Mouse (Mus musculus) lung, postnatal 25 days (tissue): ENCODE results near the gene Syt12.
"Not testable (repeated sequence)": the region's sequence is repeated elsewhere in the genome, so short reads cannot be mapped to it uniquely, and the experiment has no call there.

ENCODE experiments used
- DNase-seq: peaks from one replicate; pipeline ENCODE4 v3.0.0; 2022; ENCODE audit warnings: low spot score

Syt12 gene

DNA sequence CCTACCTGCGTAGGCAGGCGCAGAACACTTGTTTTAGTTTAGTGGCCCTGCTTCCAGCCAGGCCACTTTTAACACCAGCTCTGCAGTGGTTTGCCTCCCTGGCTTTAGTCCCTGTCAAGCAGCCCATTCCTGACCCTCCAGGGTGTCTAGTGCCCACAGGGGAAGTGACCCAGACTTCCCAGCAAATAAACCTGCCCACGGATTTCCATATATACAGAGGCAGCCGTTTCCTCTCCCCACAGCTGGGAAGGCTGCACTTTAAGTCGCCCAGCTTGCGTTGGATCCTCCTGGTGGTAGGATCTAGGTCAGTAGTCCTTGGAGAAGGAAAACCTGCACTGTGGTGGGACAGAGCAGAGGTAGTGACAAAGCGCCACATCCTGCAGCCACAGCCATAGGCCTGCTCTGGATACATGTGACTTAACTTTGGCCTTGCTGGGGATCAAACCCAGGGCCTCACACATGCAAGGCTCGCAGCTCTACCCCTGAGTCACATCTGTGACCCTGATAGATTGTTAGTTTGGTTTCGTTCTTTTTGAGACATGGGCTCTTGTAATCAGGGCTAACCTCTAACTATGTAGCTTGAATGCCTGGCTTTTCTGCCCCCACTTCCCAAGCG is 13.9 kb upstream of the Syt12 start:
- no peak for DNase-seq

DNA sequence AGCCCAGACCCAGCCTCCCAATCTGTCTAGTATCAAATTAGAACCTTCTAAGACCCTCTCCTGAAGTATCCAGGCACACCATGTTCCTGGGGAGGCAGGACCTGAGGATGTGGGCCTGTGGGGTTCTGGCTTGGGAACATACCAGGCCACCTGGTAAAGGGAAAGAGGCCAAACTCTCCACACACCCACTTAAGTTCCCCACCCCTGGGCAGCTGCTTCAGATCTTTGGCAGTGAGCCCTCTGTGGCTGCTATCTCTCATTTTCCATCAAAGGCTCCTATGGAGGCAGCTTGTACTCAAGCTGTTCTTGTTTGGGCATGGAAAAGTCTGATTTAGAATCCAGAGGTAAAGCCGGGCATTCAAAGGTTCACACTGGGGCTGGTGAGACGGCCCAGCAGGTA is 10.6 kb upstream of the Syt12 start:
- DNase-seq: peak; percentile 60

DNA sequence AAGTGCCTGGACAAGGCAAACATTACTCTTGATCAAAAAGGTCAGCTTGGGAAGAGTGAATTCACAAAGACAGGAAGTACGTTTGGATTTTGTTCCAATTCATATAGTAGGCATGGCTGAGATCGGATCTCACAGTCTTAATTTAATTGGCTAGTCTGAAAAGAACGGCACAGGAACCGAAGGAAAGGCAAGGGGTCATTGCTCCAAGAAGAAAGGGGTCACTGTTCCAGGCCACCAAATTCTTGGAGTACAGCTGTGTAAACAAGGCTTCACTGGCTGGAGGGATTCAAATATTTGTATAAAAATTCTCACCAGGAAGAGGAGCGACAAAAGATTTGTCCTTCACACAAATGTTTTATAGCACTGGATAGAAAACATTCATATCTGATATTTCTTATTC is 7.8 kb upstream of the Syt12 start:
- no peak for DNase-seq

DNA sequence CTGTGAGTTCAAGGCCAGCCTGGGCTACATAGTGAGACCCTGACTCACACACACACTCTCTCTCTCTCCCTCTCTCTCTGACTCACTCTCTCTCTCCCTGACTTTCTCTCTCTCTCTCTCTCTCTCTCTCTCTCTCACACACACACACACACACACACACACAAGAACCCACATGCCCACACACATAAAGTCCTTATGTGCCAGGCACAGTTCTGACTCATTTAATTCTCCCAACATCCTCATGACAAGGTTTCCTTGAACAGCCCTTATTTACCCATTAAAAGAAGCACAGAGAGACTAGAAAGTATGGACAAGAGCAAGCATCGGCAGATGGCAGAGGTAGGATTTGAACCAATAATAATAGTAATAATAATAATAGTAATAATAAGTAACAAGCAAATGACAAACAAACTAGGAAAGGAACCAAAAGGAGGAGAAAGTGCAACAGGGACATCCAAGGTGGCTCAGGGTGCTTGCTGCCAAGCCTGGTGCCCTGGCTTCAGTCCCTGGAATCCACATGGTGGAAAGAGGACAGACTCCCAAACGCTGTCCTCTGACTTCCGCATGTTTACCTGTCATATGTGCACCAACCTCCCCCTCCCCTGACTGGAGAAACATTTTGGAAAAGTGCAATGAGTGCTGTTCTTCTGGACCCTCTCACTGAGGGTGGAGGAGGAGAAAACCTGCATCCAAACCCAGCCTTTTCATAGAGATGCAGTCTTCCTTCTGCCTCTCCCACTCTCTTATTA is 5.0 kb upstream of the Syt12 start:
- no peak for DNase-seq

DNA sequence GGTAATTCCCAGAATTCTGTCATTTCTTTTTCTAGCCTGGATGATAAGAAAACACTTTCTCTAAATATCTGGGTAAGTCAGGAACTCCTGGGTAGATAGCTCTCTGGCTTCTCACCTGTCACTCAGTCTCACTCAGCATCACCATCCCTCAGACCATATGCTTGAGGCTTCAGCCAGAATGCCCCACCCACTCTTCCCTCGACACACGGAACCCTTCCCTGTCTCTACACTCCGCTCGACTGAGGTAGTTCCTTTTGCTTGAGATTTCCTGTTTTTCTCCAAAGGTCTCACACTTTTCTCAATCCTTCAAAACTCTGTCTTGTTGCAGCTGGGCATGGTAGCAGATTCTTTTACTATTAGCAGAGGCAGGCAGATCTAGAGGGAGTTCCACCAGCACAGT is 4.1 kb upstream of the Syt12 start:
- no peak for DNase-seq

DNA sequence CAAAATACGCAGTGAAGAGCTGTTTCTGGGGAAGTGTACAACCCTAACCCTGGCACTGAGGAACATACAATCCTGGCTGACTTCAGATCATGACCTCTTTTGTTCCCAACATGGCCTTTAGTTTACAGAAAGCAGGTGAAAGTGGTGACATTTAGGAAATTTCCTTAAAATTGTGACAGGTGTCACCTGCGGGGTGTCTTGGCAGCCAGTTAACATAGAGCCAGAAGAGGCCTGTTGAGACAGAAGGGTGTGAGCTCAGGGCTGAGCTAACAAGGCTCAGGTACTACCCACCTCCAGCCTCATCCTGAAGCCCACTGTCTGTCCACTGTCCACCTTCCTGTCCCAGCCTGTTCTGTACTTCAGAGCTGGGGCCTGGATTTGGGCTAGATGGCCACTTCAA is 2.8 kb upstream of the Syt12 start:
- DNase-seq: no peak

DNA sequence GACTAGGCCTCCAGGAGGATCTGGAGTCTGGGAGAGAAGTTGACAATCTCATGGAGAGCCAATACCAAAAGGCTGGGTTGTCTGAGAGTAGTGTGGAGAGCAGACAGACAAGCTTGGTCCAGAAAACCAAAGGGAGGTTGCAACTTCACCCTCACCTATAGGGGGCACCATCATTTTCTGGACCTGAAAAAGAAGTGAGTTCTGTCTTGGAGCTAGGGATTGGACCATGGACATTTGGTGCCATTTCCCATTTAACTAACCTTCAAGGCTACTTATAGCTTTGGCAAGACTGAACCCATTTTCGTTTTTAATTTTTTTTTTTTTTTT is 906 bp upstream of the Syt12 start:
- no peak for DNase-seq

DNA sequence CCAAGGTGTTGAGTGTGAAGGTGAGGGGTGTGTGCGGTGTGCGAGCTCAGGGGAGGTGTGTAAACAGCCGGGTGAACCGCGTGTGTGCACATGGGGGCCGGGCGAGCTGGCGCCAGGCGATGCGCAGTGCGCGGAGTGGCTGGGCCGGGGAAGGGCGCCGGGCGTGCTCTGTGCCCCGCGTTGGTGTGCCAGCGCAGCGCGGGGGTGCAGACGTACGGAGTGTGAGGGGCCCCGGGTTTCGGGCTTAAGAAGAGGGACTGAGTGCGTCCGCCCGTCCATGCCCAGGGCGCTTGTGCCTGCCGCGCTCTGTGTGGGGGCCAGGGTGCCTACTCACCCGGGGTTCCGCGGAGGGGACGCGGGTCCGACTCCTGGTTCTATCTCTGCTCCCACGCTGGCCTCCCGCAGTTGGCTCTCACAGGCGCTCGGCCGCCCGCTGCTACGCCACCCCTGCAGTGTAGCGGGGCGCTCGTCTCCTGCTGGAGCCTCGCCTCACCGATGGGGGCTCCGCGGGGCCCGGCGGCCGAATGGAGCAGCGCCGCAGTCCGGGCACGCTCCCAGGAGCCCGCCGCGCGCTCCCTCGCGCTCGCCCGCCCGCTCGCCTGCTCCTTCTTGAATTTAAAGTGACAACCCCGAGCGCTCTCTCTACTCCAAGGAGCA is 518 bp downstream of the Syt12 start:
- no peak for DNase-seq

DNA sequence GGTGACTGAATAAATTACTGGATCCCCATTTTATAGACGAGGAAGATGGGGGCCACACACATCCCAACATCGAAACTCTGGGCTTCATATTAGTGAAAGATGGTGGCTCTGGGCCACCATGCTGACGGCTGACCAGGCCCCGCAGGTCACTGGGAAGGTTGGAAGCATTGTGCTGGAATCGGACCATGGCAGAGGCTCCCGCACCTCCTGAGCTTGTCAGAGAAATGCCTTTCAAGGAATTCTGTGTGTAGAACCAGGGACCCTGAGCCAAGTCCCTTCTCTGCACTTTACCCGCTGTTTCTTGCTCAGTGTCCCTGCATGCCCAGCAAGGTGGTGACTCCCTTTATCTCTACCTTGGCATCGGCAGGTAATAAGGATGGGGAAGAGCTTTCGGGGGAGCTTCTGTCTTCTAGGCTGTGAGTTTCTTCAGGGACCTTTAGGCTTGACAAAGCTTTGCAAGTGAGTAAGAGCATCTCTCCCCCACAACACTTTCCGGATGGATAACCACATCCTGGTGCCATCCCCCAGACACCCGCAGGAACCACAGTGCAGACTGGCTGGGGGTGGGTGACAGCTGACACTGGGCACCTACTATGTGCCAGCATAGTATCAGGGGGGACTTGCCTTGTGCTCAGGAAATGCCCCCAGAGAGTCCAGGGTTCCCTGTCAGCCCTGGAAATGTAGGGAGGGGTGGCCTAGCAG is 1.9 kb downstream of the Syt12 start:
- no peak for DNase-seq

DNA sequence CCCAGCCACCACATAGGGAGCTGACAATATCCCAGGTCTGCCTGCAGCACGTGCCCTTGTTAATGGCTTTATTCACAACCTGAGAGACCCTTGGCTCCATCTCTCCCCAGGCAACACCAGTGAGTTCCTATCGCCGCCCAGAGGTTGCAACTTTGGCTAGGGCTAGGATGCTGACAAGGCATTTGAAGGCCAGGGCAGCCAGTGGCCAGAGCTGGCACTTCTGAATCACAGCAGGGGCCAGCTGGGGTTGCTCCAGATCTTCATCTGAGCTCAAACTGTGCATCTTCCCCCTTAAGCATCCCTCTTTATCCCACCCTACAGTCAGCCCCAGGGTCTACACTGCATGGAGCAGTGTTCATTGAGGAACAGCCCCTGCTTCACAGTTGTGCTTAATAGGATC is 2.5 kb downstream of the Syt12 start:
- DNase-seq: no peak

DNA sequence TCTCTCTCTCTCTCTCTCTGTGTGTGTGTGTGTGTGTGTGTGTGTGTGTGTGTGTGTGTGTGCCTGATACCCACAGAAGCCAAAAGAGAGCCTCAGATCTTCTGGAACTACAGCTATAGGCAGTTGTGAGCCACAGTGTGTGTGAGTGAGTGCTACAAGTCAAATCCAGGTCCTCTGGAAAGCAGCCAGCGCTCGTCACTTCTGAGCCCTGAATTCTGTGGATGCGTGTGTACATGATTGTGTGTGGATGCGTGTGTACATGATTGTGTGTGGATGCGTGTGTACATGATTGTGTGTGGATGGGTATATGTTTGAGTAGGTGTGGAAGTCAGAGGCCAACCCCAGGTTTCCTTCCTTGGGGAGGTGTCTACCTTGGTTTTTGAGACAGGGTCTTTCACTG is 3.7 kb downstream of the Syt12 start:
- no peak for DNase-seq

DNA sequence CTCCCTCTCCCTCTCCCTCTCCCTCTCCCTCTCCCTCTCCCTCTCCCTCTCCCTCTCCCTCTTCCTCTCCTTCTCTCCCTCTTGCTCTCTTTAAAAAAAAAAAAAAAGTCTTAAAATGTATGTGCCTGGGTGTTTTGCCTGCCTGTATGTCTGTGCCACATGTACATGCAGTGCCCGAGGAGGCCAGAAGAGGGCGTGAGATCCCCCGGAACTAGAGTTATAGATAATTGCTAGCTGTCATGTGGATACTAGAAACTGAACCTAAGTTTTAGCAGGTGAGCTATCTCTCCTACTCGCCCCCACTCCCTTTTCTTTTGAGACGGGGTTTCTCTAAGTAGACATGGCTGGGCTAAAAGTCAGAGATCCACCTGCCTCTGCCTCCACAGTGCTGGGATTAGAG is 8.9 kb downstream of the Syt12 start:
- DNase-seq: no peak

DNA sequence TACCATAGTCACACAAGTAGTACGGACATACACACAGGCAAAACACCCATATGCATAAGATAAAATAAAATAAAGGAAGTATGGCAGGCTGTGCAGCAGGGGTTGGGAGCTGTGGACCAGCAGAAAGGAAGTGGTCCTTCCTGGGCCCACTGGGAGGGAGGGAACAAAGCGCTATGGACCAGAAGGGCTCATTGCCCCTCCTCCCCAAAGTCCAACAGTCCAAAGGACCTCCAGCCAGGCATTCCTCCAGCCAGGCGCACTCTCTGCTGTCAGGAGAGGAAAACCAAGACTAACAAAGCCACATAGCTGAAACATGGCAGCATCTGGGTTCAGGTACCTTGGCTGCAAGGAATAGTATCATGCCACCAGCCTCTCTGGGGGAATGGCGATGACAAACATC is 12.6 kb downstream of the Syt12 start:
- DNase-seq: no peak

DNA sequence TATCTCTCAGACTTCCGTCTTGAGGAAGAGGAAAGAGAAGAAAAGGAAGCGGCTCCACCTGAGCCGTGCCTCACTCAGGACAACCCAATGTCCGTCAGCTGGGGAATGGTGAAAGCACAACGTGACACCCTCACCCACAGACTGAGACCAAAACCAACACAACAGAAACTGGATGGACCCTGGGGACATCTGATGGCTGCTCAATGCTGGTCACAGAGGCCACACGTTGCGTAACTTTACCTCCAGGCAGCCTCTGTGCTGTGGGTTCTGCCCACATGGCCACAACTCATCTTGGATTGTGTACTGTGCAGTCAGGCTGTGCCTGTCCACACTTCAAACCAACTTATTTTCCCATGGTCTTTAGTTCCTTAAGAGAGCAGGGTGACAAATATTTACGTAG is 15.3 kb downstream of the Syt12 start:
- DNase-seq: no peak

DNA sequence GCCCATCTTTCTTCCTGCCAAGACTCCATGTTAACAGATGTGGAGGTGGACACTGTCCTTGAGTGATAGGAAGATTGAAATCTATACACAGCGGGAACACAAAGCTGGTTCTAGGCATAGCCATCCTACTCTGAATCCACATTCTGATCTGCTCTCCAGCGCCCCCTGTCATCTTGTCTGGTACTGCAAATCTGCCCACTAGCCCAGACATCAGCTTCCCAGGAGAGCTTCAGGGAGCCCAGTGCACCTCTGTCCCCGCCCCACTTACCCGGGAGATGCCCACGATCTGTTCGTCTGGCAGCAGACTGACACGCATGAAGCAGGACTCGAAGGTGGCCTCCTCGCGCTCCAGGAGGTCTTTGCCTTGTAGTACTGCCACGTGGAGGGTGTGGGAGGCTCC is 21.0 kb downstream of the Syt12 start:
- peak; percentile 47 for DNase-seq

DNA sequence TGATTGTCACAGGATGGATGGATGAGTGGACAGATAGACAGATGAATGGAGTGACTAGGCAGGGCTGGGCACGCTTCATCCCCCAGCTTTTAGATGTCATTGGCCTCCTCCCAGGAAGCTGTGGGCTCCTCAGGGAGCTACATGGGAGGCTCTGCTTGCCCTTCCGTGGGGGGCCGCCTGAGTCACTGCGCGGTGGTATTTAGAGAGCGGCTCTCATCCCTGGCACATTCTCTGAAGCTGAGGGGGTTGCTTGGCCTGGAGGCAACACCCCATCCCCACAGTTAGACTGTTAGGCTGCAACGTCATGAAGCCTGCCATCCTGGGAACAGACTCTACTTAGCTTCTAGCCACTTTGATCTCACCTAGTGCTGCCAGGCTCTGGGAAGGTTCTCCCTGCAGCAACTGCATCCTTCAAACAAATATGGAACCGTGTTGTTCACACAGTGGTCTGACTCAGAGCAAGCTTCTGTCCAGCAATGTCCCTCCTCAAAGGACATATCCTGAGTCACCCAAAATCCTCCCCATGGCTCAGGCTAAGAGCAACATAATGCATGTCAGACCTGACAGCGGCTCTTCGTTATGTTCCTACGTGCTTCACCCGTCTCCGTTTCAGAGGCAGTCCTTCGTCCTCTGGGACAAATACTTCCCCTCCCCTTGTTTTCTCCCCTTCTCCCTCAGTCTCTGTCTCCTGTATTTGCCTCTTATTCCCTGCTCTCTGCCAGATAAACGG is 22.0 kb downstream of the Syt12 start:
- no peak for DNase-seq

DNA sequence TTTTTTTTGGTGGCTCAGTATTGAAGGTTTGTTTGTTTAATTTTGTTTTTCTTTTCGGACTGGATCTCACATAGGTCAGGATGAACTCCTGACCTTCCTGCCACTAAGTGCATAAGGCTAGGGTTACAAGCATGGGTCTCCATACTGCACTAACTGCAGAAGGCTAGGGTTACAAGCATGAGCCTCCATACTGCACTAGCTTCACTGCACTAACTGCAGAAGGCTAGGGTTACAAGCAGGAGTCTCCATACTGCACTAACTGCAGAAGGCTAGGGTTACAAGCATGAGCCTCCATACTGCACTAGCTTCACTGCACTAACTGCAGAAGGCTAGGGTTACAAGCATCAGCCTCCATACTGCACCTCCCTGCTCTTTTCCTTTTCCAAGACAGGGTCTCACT is 23.2 kb downstream of the Syt12 start:
- not testable (repeated sequence) for DNase-seq

DNA sequence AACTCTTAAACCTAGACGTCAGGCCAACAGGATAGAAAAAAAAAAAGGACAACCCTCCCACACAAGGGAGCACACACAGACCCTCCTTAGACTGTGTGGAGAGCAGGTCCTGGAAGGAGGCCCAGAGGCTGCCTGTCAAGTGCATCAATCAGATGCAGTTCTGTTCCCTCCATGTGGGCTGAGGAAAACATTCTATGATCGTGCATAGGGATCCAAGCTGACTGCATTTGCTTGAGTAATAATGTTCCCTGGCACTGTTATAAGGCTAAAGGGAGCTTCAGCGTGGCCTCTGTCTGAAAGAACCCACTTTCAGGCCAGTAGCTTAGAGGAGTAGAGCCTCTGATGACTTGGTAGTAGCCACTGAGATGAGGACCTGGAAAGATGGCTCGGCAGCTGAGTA is 24.7 kb downstream of the Syt12 start:
- DNase-seq: no peak

DNA sequence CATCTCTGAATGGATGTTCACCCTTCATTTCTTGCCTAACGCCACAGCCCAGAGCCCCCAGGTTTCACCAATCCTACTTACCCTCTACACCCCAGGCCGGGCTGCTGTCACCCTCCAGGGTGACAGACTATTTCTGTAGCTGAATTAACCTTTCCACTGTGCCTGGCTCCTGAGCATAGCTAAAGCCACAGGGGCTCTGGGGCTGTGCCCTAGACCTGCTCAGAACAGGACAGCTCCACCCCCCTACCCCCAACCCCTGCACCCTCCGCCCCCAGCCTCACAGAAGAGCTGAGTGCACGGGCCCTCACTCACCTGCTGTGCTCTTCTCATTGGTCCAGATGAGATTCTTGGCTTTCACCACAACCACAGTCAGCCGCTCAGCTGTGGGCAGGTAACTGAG is 25.3 kb downstream of the Syt12 start:
- no peak for DNase-seq

DNA sequence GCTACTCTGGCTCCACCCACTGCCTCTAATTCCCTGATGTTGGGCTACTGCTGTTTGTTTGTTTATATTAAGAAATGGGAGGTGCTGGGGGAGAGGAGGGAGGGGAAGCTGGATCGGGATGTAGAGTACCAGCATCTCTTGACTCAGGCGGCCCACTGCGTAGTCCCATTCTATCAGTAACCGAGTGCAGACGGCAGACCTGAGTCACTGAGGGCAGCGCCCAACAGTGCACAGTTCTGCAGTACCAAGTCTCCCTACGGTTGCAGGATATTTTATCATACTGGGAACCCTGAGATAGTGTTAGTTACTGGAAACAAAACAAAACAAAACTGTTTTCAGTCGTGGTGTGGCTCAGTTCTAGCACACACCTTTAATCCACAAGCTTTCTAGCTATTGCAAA is 26.1 kb downstream of the Syt12 start:
- DNase-seq: no peak

DNA sequence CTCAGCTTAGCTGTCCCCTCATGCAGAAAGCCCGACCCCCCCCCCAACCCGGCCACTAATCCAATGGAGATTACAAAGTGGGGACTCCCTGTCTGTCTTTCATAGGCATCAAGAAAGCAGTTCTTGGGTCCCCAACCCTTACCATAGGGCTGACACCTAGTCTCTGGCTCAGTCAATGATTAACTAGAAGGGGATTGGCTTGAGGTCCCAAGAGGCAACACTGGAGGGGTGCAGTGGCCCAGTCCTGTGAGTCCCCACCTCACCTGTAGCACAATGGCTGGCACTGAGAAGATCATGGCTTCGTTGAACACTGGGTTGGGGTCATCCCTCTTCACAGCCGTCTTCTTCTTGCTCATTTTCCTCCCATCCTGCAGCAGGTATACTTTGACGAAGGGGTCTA is 26.6 kb downstream of the Syt12 start:
- no peak for DNase-seq

DNA sequence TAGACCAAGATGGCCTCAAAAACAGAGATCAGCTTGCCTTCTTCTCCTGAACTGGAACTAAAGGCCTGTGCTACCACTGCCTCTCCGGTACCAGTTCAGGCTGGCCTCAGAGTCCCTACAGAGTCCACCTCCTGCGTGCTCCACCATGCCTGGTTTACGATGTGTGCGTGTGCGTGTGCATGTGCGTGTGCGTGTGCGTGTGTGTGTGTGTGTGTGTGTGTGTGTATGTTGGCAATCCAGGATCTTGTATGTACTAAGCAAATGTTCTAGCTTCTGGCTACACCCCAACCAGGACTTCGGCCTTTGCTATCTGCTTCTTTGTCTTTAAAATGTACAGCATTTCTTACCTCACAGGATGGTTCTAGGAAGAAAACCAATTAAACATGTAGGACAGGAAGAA is 28.0 kb downstream of the Syt12 start:
- no peak for DNase-seq

DNA sequence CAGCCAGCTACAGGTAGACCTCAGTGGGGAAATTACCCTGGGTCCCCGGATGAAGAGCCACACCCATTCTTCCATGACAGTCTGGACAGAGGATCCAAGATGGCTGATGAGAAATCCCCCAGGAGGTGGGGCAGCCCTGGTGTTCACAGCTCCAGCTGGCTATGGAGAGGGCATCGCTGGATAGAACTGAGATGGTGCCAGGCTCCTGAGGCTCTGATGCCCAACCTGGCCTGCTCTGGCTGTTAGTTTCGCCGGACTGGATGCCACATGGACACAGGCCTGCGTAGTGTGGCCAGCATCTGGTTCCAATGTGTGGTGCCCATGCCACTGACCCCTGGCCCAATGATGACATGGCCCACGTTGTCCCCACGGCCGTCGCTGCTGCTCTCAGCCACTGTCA is 29.8 kb downstream of the Syt12 start:
- DNase-seq: no peak
